Mouse (Mus musculus): Measurements from ENCODE around the gene Gm17428. TPM values are rescaled to one million over a fixed set of nuclear protein-coding genes. Genes with fewer than 3 reads are reported as not detected.
A peak's percentile ranks its signal among the peaks of the same experiment; 100 is the strongest.

Gene Gm17428
- polyA plus RNA-seq, 1 experiment from 2014 or later = not detected

GRCm38 (mm10) chr14:54992196-54992595 lies 15.5 kb downstream of the Gm17428 start:
- ATAC-seq = no peak
- Histone ChIP-seq H3K4me3 (ENCODE audit: low read depth, low read length) (no peak overlapping the region), H3K9me3 (ENCODE audit: control insufficient read depth) (no peaks in the 10 kb centered on the region), H3K4me2 (replicated peaks; ENCODE audit: low read depth) (no peak overlapping the region), H3K4me1 (replicated peaks; ENCODE audit: control insufficient read depth, insufficient read depth, low read length) (no peaks in the 10 kb centered on the region), H3K36me3 (ENCODE audit: control insufficient read depth, insufficient read depth) (no peaks in the 10 kb centered on the region), H3K9ac (ENCODE audit: low read depth, low read length) (no peak overlapping the region), H3K27me3 (replicated peaks; ENCODE audit: control insufficient read depth, insufficient read depth, low read length) (no peaks in the 10 kb centered on the region), H3K27ac (ENCODE audit: low read depth, low read length) (no peak overlapping the region)
- no peak for TF ChIP-seq CTCF (IDR thresholded peaks at IDR 0.05; ENCODE audit: low read depth)
- WGBS = 86% methylated on average over 10 of the region's 10 CpGs

- 0 out of 2 replicates have a peak overlapping the region, but pooled peaks have one; percentile 9 for H3K4me2 ChIP-seq (replicated peaks; ENCODE audit: low read depth)
- no peaks in the 10 kb centered on the region for H3K27me3 ChIP-seq (replicated peaks; ENCODE audit: control insufficient read depth, insufficient read depth, low read length)
- no peak for ATAC-seq
- 32% methylated on average over 10 of the region's 10 CpGs for WGBS
- no peaks in the 10 kb centered on the region for H3K36me3 ChIP-seq (ENCODE audit: control insufficient read depth, insufficient read depth)
- no peaks in the 10 kb centered on the region for H3K4me1 ChIP-seq (replicated peaks; ENCODE audit: control insufficient read depth, insufficient read depth, low read length)
- no peaks in the 10 kb centered on the region for H3K9me3 ChIP-seq (ENCODE audit: control insufficient read depth)
- H3K9ac ChIP-seq (ENCODE audit: low read depth, low read length) = no peak overlapping the region
- no peak for TF ChIP-seq CTCF (IDR thresholded peaks at IDR 0.05; ENCODE audit: low read depth)
- no peak overlapping the region for H3K4me3 ChIP-seq (ENCODE audit: low read depth, low read length)
- H3K27ac ChIP-seq (ENCODE audit: low read depth, low read length) = no peak overlapping the region
Observed at GRCm38 (mm10) chr14:54993636-54994035, 16.9 kb downstream of the Gm17428 start.

DNA sequence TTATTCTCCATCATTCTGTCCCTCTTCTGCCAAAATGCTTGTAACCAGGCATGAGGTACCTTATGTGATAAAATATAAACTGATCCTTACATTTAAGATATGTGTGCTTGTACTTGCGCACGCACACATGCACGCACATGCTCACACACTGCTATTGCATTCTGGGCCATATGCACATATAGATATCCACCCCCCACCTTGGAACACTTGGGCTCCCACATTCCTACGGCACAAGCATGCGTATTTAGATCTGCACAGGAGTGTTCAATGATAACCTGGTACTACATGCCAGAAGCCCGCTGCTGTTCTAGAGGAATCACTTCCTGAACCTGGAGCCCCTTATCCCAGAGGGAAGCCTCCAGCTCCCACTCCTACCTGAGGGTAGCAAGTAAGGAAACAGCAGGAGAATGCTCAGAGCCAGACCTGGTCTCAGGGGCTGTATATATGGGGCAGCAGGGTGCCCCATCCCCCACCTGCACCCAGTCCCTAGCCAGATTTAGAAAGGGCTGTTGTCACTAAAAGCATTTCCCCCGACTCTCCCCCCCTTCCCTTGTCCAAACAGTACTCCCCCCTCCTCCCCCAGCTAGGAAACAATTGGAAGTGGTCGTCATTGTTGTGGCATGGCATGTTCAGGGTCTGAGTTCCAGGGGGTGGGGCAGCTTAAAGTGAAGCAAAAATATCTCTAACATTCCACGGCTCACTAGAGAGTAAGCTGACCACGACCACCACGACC lies 17.6 kb downstream of the Gm17428 start, which contains the start of gene Myh7:
Gene Myh7, minus strand, starts transcription at position 491 of the 733 bp plus-strand sequence.
- Histone ChIP-seq H3K9me3 (ENCODE audit: control insufficient read depth) (no peaks in the 10 kb centered on the region), H3K4me1 (replicated peaks; ENCODE audit: control insufficient read depth, insufficient read depth, low read length) (no peaks in the 10 kb centered on the region), H3K4me3 (ENCODE audit: low read depth, low read length) (no peak within 1 kb of the TSS), H3K27me3 (replicated peaks; ENCODE audit: control insufficient read depth, insufficient read depth, low read length) (no peaks in the 10 kb centered on the region), H3K9ac (ENCODE audit: low read depth, low read length) (no peak within 1 kb of the TSS), H3K27ac (ENCODE audit: low read depth, low read length) (no peak within 1 kb of the TSS), H3K36me3 (ENCODE audit: control insufficient read depth, insufficient read depth) (no peaks in the 10 kb centered on the region), H3K4me2 (replicated peaks; ENCODE audit: low read depth) (0 out of 2 replicates have a peak within 1 kb of the TSS, but pooled peaks have one; percentile 9)
- no peak for TF ChIP-seq CTCF (IDR thresholded peaks at IDR 0.05; ENCODE audit: low read depth)
- 63% methylated on average over 11 of the region's 11 CpGs for WGBS
- ATAC-seq = no peak

DNA sequence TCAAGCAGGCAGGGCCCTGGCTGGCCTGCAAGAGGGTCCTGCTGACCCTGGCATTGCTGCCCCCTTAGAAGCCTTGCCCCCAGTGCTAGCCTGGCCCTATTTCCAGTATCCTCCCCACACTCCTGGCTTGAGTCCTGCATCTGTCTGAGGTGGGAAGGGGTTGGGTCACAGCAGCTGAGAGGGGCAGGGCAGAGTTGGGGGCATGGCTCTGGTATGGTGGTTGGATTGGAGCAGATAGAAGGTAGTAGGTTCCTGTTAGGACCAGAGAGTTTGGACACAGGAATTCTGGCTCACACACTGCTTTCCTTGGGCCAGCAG lies 18.1 kb downstream of the Gm17428 start:
- Histone ChIP-seq H3K4me3 (ENCODE audit: low read depth, low read length) (no peak overlapping the region), H3K36me3 (ENCODE audit: control insufficient read depth, insufficient read depth) (no peaks in the 10 kb centered on the region), H3K4me2 (replicated peaks; ENCODE audit: low read depth) (no peak overlapping the region), H3K9ac (ENCODE audit: low read depth, low read length) (no peak overlapping the region), H3K27me3 (replicated peaks; ENCODE audit: control insufficient read depth, insufficient read depth, low read length) (no peaks in the 10 kb centered on the region), H3K27ac (ENCODE audit: low read depth, low read length) (no peak overlapping the region), H3K4me1 (replicated peaks; ENCODE audit: control insufficient read depth, insufficient read depth, low read length) (no peaks in the 10 kb centered on the region), H3K9me3 (ENCODE audit: control insufficient read depth) (no peaks in the 10 kb centered on the region)
- no peak for ATAC-seq
- no peak for TF ChIP-seq CTCF (IDR thresholded peaks at IDR 0.05; ENCODE audit: low read depth)

- Histone ChIP-seq H3K4me3 (ENCODE audit: low read depth, low read length) (no peak overlapping the region), H3K4me2 (replicated peaks; ENCODE audit: low read depth) (no peak overlapping the region), H3K36me3 (ENCODE audit: control insufficient read depth, insufficient read depth) (no peaks in the 10 kb centered on the region), H3K4me1 (replicated peaks; ENCODE audit: control insufficient read depth, insufficient read depth, low read length) (no peaks in the 10 kb centered on the region), H3K27ac (ENCODE audit: low read depth, low read length) (no peak overlapping the region), H3K27me3 (replicated peaks; ENCODE audit: control insufficient read depth, insufficient read depth, low read length) (no peaks in the 10 kb centered on the region), H3K9ac (ENCODE audit: low read depth, low read length) (no peak overlapping the region), H3K9me3 (ENCODE audit: control insufficient read depth) (no peaks in the 10 kb centered on the region)
- ATAC-seq = no peak
- 54% methylated on average over 14 of the region's 14 CpGs for WGBS
- TF ChIP-seq CTCF (IDR thresholded peaks at IDR 0.05; ENCODE audit: low read depth) = no peak
Observed at GRCm38 (mm10) chr14:54995457-54996138, 18.9 kb downstream of the Gm17428 start.

DNA sequence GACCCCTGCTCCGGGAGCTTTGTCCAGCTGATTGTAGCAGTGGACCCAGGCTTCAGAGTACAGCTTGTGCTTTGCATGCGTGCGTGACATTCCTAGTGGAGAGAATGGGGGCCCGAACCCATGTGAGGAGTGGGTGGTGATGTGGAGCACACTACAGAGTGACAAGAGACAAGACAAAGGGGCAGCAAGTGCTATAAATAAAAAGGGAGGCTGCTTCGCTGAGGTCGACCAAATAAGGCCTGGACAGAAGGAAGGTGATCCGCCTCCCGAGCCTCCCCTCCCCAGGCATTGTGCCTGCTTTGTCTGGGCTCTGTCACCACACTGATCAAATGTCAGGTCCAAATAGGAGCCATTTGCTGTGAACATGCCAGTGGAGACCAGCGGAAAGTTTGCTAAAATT lies 20.1 kb downstream of the Gm17428 start:
- no peak overlapping the region for H3K4me3 ChIP-seq (ENCODE audit: low read depth, low read length)
- H3K4me2 ChIP-seq (replicated peaks; ENCODE audit: low read depth) = no peak overlapping the region
- no peaks in the 10 kb centered on the region for H3K27me3 ChIP-seq (replicated peaks; ENCODE audit: control insufficient read depth, insufficient read depth, low read length)
- no peaks in the 10 kb centered on the region for H3K4me1 ChIP-seq (replicated peaks; ENCODE audit: control insufficient read depth, insufficient read depth, low read length)
- no peak overlapping the region for H3K27ac ChIP-seq (ENCODE audit: low read depth, low read length)
- no peak for TF ChIP-seq CTCF (IDR thresholded peaks at IDR 0.05; ENCODE audit: low read depth)
- WGBS = 65% methylated on average over 9 of the region's 9 CpGs
- no peak overlapping the region for H3K9ac ChIP-seq (ENCODE audit: low read depth, low read length)
- H3K9me3 ChIP-seq (ENCODE audit: control insufficient read depth) = no peaks in the 10 kb centered on the region
- no peaks in the 10 kb centered on the region for H3K36me3 ChIP-seq (ENCODE audit: control insufficient read depth, insufficient read depth)
- no peak for ATAC-seq
